14 mouse cellular contexts compared by ENCODE assay signal in the genomic region with DNA sequence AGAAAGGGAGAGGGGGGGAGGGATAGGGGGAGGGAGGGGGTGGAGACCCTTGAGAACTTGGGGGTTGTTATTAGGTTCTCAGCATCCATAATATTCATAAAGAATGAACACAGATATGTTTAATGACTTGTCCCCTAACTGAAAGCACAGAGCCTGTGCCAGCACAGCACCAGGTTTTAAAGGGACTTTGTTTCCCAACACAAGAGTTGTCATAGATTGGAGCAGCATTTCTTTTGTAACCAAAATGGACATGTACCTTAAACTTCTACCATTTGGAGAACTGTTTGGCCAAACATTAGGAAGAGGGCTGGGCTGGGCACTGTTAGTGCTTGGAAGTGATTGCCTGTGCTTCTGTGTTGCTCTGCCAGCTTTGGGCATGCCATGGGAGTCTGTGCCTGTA.
"Had no signal": no experiment of that assay in that cellular context is flagged by ENCODE, and none has a peak within 500 bp of the region (broad histone marks: within the 10 kb centered on the region; RNA-seq: fewer than 3 reads in every experiment).

No protein-coding gene starts in this region.

- DNase-seq: lung, adult 18-20 months; lung, embryonic 14.5 days; lung, postnatal 10 days; right cerebral cortex, postnatal 14 days; thymus, adult 2 months; thymus, postnatal 25 days; thymus, postnatal 4 days had no signal

- H3K4me3 ChIP-seq: megakaryocyte, embryonic 14.5 days; midbrain, embryonic 13.5 days; midbrain, embryonic 15.5 days; neural tube, embryonic 12.5 days; stomach, embryonic 15.5 days had no signal

- H3K4me1 ChIP-seq: megakaryocyte, embryonic 14.5 days; midbrain, embryonic 13.5 days; midbrain, embryonic 15.5 days; neural tube, embryonic 12.5 days; stomach, embryonic 15.5 days had no signal

- H3K27ac ChIP-seq: macrophage; midbrain, embryonic 13.5 days; midbrain, embryonic 15.5 days; neural tube, embryonic 12.5 days; stomach, embryonic 15.5 days; stomach, postnatal 0 days had no signal
